In the genomic region with DNA sequence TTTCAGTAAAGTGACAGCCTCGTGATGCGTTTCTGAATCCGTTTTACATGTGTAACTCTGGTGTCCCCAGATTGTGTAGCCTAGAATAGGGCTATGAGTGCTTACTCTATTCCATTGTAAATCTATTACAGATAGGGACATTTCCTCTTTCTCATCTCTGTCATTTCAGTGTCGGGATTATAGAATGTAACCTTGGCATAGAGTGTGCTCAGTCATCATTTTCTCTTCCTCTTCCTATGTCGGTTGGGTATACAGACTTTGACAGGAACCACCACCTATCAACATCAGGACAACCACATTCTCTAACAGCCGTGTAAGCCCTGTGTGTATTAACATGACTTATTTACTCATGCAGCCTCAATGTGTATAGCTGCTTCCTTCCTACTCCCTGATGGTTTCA, we compare ENCODE assay signal across 16 mouse cellular contexts.
"Had no signal": no experiment of that assay in that cellular context is flagged by ENCODE, and none has a peak within 500 bp of the region (broad histone marks: within the 10 kb centered on the region; RNA-seq: fewer than 3 reads in every experiment).

No protein-coding gene starts in this region.

- H3K9me3 ChIP-seq: limb, embryonic 12.5 days; liver, embryonic 13.5 days; midbrain, embryonic 13.5 days; neural tube, embryonic 15.5 days had no signal

- H3K36me3 ChIP-seq: limb, embryonic 12.5 days; liver, embryonic 13.5 days; midbrain, embryonic 13.5 days; neural tube, embryonic 15.5 days had no signal

- H3K9ac ChIP-seq: limb, embryonic 12.5 days; liver, embryonic 13.5 days; midbrain, embryonic 13.5 days; neural tube, embryonic 15.5 days had no signal

- H3K4me3 ChIP-seq: limb, embryonic 12.5 days; liver, embryonic 13.5 days; midbrain, embryonic 13.5 days; myocyte; neural tube, embryonic 15.5 days had no signal

- H3K27me3 ChIP-seq: limb, embryonic 12.5 days; liver, embryonic 13.5 days; midbrain, embryonic 13.5 days; neural tube, embryonic 15.5 days had no signal

- DNase-seq: kidney, adult 8-10 months; kidney, postnatal 25 days; layer of hippocampus, postnatal 36 days; liver, embryonic 13.5 days; lung, adult 2 months; lung, postnatal 14 days; right cerebral cortex, adult 18-20 months; right cerebral cortex, postnatal 25 days; thymus, adult 18-20 months; thymus, postnatal 14 days had no signal

- ATAC-seq: intestine, postnatal 0 days had no signal

- H3K27ac ChIP-seq: limb, embryonic 12.5 days; liver, embryonic 13.5 days; macrophage; midbrain, embryonic 13.5 days; neural tube, embryonic 15.5 days had no signal

- H3K4me2 ChIP-seq: limb, embryonic 12.5 days; liver, embryonic 13.5 days; midbrain, embryonic 13.5 days; neural tube, embryonic 15.5 days had no signal

- H3K4me1 ChIP-seq: liver, embryonic 13.5 days had no signal
